Mouse (Mus musculus): Measurements from ENCODE around the gene Ppp1r27. TPM values are rescaled to one million over a fixed set of nuclear protein-coding genes. Genes with fewer than 3 reads are reported as not detected.
"Not testable (repeated sequence)": the region's sequence is repeated elsewhere in the genome, so short reads cannot be mapped to it uniquely, and the experiment has no call there.

The Ppp1r27 gene
- under 1 TPM in 1 of 2 experiments, not detected in 1; 0.83 TPM for total RNA-seq (2021)

- no peak for DNase-seq
Measured at GRCm38 (mm10) chr11:120550810-120551440, at the start of gene Ppp1r27. Gene Ppp1r27 (minus strand): TSS chr11:120551132.

DNA sequence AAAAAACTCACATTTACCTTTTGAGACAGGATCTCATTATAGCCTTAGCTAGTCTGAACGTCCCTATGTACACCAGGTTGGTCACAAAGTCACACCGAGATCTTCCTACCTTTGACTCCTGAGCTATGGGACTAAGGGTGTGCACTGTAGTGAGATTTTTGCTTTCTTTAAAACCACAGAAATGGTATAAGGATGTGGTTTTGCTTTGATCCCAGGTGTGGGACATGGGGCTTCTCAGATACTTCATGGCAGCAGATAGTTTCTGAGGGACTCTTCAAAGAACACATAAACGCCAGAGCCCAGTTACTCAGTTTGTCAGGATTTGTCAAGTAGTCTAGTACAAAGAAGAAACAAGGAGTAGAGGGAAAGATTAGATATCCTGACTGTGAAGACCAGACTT, 49.8 kb upstream of the Ppp1r27 start:
- no peak for DNase-seq

- no peak for DNase-seq
Measured at GRCm38 (mm10) chr11:120598990-120599549, 48.1 kb upstream of the Ppp1r27 start.

DNA sequence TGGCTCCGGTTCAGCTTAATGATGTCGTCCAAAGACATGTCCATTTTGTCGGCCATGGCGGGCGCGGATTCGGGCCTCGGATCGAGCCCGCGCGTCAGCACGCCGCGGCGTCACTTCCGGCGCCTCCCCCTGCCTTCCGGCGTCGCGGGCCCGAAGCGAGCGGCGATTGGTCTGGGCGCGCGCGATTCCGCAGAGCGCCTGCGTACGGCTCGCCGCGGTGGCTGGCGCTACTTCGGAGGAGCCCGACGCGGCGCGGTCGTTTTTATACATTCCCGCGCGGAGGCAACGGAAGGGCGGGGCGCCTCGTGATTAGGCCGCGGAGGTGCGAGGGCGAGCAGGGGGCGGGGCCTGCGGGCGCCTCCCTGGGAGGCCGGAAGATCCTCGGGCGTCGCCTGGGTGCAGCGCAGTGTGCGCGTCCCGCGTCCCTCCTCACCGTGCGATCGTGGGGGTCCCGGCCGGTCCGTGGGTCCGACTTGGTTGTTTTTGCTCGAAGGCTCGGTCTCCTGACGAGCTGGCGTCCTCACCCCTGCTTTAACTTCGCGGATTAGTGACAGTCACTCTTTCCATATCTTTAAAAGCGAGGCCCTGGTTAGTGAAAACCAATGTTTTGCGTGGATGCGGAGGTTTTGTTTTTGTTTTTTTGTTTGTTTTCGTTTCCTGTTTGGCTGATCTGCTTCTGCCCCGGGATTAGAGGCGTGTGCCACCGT, 47.5 kb upstream of the Ppp1r27 start, which contains the start of the genes Alyref and Anapc11:
Gene Alyref, minus strand, starts transcription at position 83 of the 707 bp plus-strand sequence.
Gene Anapc11, plus strand, starts transcription at position 139 of the 707 bp plus-strand sequence.
- DNase-seq = peak; percentile 95

DNA sequence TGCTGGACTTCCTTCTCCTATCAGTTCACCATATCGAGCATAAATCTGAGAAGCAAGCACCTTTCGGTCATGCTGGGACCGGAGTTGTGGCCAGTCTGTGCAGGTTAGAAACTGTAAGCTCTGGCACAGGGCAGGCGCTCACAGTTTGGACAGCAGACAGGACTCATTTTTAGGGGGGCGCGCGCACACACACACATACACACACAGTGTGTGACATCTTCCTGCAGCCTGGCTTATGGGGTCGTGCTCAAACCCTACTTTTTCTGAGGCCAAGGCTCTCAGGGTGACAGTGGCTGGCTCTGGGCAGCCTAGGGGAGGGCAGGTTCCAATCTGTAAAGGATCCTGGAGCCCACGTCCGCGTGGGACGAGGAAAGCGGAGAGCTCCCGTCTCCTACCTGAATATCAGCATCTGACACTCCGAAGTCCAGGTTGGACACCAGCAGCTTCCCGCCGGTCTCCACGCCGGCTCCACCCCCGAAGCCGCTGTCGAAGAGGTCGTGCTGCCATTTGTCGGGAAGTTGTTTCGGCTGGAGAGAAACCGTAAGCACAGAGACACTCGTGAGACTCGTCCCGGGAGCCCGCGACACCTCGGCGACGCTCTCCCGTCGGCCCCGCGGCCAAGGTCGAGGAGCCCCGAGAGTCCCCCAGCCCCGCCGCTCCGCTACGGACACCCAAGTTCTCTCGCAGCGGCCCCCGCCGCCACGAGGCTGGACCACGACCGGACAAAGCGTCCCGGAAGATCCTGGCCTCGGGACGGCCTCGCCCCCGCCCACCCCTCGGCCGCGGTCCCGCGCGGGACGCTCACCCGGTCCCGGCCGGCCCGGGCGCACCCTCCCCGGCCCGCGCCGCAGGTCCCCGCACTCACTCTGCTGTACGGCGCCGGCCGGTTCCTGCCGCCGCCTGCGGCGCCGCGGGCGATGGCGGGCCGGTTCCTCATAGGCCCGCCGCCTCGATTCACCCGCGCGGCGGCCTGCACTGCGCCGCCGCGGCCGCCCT, 46.6 kb upstream of the Ppp1r27 start:
- DNase-seq = peak; percentile 51

DNA sequence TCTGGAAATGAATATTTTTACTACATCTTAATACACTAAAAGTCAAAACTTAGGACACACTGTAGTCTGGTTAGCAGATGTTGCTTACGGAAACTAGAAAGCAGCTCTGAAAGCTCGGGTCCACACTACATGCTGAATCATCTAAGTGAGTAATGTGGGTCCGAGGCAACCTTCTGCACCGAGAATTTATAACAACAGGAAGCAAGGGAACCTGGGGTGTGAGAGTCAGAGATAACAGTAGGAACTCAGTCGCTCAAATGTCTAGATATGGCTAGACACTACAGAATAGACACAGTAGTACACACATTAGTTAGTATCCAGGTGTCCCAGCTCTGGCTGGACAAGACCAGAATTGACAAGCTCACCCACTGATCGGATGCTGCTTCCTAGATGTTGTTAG, 37.6 kb upstream of the Ppp1r27 start:
- DNase-seq = no peak

DNA sequence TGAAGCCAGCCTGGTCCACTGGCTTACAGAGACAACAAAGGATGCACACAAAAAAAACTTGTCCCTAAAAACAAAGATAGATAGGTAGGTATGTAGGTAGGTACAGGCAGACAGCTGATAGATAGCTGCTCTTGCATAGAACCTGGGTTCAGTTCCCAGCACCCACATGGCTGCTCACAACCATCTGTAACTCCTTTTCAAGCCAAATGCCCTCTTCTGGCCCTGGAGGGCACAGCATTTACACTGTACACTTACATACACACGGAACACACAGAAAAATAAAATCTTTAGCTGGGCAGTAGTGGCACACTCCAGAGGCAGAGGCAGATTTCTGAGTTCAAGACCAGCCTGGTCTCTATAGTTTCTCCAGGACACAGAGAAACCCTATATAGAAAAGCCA, 33.0 kb upstream of the Ppp1r27 start:
- no peak for DNase-seq

GRCm38 (mm10) chr11:120582982-120583293, 32.0 kb upstream of the Ppp1r27 start:
- not testable (repeated sequence) for DNase-seq

DNA sequence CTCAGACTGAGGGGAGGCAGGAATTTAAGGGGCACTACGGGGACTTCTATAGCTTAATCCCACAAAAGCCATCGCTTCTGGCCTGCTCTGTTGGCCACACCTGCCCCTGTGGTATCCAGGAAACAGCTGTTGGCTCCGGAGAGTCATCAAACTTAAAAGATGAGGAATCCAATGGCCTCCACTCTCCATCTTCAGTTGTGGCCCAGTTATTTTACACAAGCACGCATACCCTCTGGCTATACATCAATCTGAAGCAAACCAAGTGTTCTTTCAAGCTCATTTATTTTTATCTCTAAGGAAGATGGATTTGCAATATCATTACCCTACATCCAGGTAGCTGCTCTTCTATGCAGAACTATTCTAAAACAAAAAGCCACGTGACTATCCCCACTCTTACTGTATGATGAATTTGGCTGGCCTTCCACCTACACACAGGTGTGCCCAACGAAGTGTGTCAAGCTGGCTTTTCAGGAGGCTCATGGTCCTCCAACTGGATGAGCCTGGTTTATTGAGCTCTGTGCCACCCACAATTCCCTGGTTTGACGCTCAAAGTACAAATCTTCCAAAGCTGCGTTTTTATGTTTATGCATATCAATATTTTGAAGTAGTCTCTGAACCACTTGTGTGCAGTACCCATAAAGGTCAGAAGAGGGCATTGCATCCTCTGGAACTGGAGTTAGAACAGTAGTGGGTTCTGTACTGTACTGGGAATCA, 31.5 kb upstream of the Ppp1r27 start:
- DNase-seq = peak; percentile 44

DNA sequence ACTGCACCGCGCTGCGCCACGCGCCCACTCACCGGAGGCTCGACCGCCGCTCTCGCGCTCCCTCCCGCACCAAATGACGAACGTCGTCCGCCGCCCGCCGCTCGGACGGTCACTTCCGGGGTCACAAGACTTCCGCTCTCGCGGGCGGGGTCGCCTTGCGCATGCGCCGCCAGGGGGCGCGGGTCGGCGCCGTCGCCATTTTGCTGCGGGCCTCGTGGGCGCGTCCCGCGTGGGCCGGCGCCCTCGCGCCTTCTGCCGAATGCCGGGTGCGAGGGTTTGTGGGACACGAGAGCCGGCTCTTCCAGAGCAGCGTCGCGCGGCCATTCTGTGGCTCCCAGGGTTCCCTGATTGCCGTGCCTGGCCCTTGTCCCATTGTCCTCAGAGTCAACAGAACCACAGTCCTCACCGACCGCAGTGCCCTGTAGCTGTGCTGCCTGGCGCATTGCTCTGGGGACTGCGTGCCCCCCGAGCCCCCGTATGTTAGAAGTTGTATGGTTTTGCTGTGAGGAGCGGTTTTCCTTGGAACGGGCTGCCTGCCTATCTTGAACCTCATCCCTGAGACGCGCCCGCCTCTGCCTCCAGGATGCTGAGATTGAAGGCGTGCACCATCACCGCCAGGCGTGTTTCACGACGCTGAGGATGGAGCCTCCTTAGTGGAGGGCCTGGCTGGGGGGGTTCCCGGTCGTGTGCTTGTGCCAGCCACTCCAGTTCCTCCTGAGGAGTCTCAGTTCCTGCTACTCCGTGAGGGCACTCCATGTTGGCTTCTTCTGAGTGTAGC, 30.7 kb upstream of the Ppp1r27 start, which contains the start of gene Arhgdia:
Gene Arhgdia, minus strand, starts transcription at position 135 of the 778 bp plus-strand sequence.
- DNase-seq = peak; percentile 93

DNA sequence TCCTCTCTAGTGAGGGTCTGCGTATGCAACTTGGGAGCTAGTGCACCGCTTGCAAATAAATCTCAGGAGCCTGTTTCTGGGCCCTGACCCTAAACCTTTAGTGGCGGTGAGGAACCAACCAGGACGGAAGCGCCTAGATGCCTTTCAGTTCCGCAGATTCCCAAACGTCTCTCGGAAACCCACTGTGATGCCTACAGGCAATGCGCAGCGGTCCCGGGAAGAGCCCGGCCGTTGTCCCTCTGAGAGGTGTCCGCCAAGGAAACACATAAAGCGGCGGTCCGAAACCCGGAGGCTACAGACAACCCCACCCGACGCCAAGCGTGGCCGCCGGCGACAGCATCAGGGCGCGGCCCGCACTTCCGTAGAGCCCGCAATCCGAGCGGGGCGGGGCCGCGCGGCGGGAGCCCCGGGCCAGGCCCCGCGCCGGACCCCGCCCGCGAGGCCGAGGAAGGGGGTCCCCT, 30.0 kb upstream of the Ppp1r27 start:
- DNase-seq = peak; percentile 54

DNA sequence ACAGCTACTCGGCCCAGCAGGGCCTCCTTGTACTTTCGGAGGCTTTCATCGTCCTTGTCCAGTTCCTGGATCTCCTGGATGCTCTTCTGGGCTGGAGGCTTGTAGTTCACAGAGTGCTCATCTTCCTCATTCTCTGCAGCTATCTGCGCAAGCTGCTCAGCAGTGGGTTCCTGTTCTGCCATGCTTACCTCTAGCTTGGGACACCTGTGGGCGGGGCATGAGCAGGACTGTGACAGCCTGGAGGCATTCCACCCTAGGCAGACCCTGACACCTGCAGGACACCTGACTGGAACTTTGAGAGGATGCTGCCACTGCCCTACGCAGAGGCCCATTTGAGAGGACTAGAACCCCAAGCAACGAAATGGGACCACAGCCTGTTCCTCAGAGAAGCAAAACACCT, 29.3 kb upstream of the Ppp1r27 start:
- DNase-seq = peak; percentile 27

DNA sequence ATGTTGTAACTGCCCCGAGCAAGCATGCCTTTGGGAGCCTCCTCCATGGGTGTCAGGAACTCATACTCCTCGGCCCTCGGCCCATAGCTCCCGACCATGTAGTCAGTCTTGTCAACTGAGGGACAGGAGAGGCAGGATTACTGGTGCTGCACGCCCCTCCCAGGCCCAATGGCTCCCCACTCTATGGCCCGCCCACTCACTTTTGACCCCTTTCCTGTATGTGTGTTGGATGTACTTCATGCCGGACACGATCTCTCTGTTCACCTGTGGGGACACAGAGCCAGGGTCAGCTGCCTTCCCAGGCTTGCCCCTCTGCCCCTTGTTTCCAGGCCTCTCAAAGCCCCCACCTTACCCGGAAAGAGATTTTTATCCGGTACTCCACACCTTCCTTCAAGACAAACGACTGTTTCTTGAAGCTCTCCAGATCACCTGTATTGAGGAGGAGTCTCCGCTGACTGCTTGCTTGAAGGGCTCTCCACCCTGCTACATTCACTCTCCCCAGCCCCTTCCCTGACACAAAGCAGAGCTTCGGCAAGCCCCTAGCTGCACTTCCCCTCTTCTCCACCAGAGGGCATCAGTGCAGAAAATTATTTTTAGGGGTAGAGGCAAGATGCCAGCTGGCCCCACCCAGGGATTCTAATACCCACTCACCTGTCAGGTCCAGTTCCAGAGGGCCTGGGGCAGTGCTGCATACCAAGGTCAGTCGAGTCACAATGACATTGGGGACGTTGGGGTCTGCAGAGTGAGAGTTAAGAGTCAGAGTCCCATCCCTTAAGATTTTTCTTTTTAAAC, 28.6 kb upstream of the Ppp1r27 start:
- DNase-seq = peak; percentile 88

DNA sequence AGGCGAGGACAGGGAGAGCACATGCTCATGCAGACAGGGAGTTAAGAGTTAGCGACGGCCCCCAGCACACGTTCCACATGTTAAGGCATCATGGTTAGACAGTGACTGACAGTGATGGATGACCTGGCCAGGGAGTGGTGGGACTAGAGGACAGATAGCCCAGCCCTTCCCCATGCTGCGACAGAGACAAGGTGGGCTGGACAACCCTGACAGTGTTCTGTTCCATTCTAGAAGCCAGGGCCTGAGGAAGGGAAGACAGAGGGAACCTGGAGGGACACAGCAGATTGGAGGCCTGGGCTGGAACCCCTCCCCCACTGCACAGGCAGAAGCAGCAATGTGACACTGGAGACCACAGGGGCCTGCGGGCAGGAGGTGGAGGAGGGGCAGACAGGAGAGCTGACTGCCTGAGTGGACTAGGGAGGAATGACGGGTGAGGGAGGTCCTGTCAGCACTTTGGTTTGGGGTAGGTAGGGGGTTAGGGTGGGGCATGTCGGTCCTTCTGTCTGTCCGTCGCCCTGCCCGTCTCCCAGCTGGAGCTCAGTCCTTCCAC, 27.8 kb upstream of the Ppp1r27 start:
- peak; percentile 15 for DNase-seq

- no peak for DNase-seq
Measured at GRCm38 (mm10) chr11:120578024-120578693, 27.2 kb upstream of the Ppp1r27 start.

GRCm38 (mm10) chr11:120577211-120578023, 26.5 kb upstream of the Ppp1r27 start:
- DNase-seq = peak; percentile 41

- no peak for DNase-seq
Measured at GRCm38 (mm10) chr11:120576365-120576981, 25.5 kb upstream of the Ppp1r27 start.

DNA sequence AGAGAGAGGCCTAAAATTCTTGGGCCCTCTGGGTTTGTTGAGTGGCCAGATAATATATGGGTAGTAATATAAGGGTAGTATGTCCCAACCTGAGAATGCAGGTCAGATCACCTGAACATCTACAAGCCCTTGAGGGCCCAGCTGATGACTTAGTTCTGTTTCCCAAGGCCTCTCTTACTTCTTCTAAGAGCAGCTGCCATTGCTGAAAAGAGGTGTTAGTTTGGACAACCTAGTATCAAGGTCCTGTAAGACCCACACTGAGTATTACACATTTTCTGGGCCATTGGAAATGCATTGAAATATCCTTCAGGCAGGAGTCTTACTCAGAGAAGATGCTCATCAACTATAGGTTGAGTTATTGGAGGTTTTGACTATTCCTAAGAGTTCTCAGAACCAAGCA, 25.0 kb upstream of the Ppp1r27 start:
- DNase-seq = no peak
